Mouse (Mus musculus) G1E (cell line): ENCODE results near the gene Cacng3.

Experiments used
- CTCF ChIP-seq: IDR thresholded peaks from 2 replicates; pipeline ENCODE4 v1.5.1; 2012; ENCODE audit warnings: low read depth, low read length, inconsistent platforms, mixed read lengths
- GATA1 ChIP-seq: IDR thresholded peaks from 2 replicates; pipeline ENCODE4 v1.6.1; 2012; ENCODE audit warnings: borderline replicate concordance, low read length, inconsistent platforms, mixed read lengths
- POLR2AphosphoS5 ChIP-seq: IDR thresholded peaks from 2 replicates; pipeline ENCODE4 v1.6.1; 2012; ENCODE audit warnings: low read depth, low read length, inconsistent platforms; ENCODE audit not compliant: insufficient replicate concordance

GRCm38 (mm10) chr7:122631151-122631550 lies 39.1 kb upstream of the Cacng3 start:
- TF ChIP-seq CTCF: no peak
- no peak for TF ChIP-seq GATA1
- no peak for TF ChIP-seq POLR2AphosphoS5
